Mouse (Mus musculus) skeletal muscle tissue, adult 2 months (tissue): Measurements from ENCODE around the gene Gm4985.
"Not testable (repeated sequence)": the region's sequence is repeated elsewhere in the genome, so short reads cannot be mapped to it uniquely, and the experiment has no call there.

Experiments
- DNase-seq: peaks from one replicate; pipeline ENCODE4 v3.0.0-alpha.2; 2012; ENCODE audit warnings: low read depth, low spot score

Gene Gm4985

DNA sequence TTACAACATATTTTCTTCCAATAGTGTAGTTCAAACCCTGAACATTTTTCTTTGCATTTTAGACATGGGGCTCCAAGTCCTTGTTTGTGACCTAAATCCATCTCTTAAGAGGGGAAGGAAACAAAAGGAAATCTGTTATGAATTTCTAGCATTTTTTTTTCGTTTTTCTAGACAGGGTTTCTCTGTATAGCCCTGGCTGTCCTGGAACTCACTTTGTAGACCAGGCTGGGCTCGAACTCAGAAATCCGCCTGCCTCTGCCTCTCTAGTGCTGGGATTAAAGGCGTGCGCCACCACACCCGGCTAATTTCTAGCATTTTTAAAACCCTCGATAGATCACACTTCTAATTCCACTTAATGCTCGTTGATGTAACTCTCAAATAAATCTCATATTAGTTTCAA, at the start of gene Gm4985:
Gene Gm4985, minus strand, starts transcription at position 101 of the 400 bp plus-strand sequence.
- DNase-seq: not testable (repeated sequence)

GRCm38 (mm10) chrX:23954161-23954560, 4.6 kb downstream of the Gm4985 start:
- no peak for DNase-seq
